Mouse (Mus musculus): Measurements from ENCODE around the gene Nr3c2.

Nr3c2 gene

GRCm38 (mm10) chr8:77251134-77251533 lies 351.9 kb downstream of the Nr3c2 start:
- DNase-seq (ENCODE audit: low spot score): no peak

- DNase-seq (ENCODE audit: low spot score): no peak
Observed at GRCm38 (mm10) chr8:77254466-77254865, 355.2 kb downstream of the Nr3c2 start.

- no peak for DNase-seq (ENCODE audit: low spot score)
Observed at GRCm38 (mm10) chr8:77256450-77257084, 357.3 kb downstream of the Nr3c2 start.

GRCm38 (mm10) chr8:77257085-77257451 lies 357.8 kb downstream of the Nr3c2 start:
- DNase-seq (ENCODE audit: low spot score): no peak

- no peak for DNase-seq (ENCODE audit: low spot score)
Observed at GRCm38 (mm10) chr8:77261215-77261614, 362.0 kb downstream of the Nr3c2 start.

GRCm38 (mm10) chr8:77262216-77263009 lies 363.2 kb downstream of the Nr3c2 start:
- DNase-seq (ENCODE audit: low spot score): no peak

GRCm38 (mm10) chr8:77267941-77268405 lies 368.7 kb downstream of the Nr3c2 start:
- DNase-seq (ENCODE audit: low spot score): no peak

- no peak for DNase-seq (ENCODE audit: low spot score)
Observed at GRCm38 (mm10) chr8:77272136-77272535, 372.9 kb downstream of the Nr3c2 start.

- DNase-seq (ENCODE audit: low spot score): no peak
Observed at GRCm38 (mm10) chr8:77275571-77275970, 376.3 kb downstream of the Nr3c2 start.

- DNase-seq (ENCODE audit: low spot score): no peak
Observed at GRCm38 (mm10) chr8:77276827-77277226, 377.6 kb downstream of the Nr3c2 start.

- DNase-seq (ENCODE audit: low spot score): no peak
Observed at GRCm38 (mm10) chr8:77278246-77278645, 379.0 kb downstream of the Nr3c2 start.

- no peak for DNase-seq (ENCODE audit: low spot score)
Observed at GRCm38 (mm10) chr8:77279977-77280376, 380.7 kb downstream of the Nr3c2 start.

GRCm38 (mm10) chr8:77282605-77283236 lies 383.5 kb downstream of the Nr3c2 start:
- no peak for DNase-seq (ENCODE audit: low spot score)

- DNase-seq (ENCODE audit: low spot score): no peak
Observed at GRCm38 (mm10) chr8:77284473-77284872, 385.2 kb downstream of the Nr3c2 start.

- DNase-seq (ENCODE audit: low spot score): no peak
Observed at GRCm38 (mm10) chr8:77288065-77288464, 388.8 kb downstream of the Nr3c2 start.

GRCm38 (mm10) chr8:77288492-77288891 lies 389.2 kb downstream of the Nr3c2 start:
- no peak for DNase-seq (ENCODE audit: low spot score)

- no peak for DNase-seq (ENCODE audit: low spot score)
Observed at GRCm38 (mm10) chr8:77292120-77292519, 392.9 kb downstream of the Nr3c2 start.

- no peak for DNase-seq (ENCODE audit: low spot score)
Observed at GRCm38 (mm10) chr8:77292649-77293048, 393.4 kb downstream of the Nr3c2 start.

- DNase-seq (ENCODE audit: low spot score): no peak
Observed at GRCm38 (mm10) chr8:77294599-77294998, 395.4 kb downstream of the Nr3c2 start.

All from testis, postnatal 10 days (tissue).